22 mouse cellular contexts compared by ENCODE assay signal in genomic region chr1:156922921-156923320, GRCm38 (mm10). TPM values are rescaled to one million over a fixed set of nuclear protein-coding genes. Genes with fewer than 3 reads are reported as not detected.
DNase-seq lines count a peak whose midpoint lies in the region.
"Had no signal": no experiment of that assay in that cellular context is flagged by ENCODE, and none has a peak within 500 bp of the region (broad histone marks: within the 10 kb centered on the region; RNA-seq: fewer than 3 reads in every experiment).

No protein-coding gene starts in this region.

- no peaks in the 10 kb centered on the region for H3K9me3 ChIP-seq in embryonic facial prominence, embryonic 10.5 days
- H3K9me3 ChIP-seq: heart, embryonic 10.5 days; heart, embryonic 13.5 days had no signal

- DNase-seq in embryo, embryonic 11 days = peak; percentile 26
- no peak for DNase-seq in embryo, embryonic 9.5 days (ENCODE audit: extremely low spot score)
- DNase-seq in embryonic facial prominence, embryonic 10.5 days (ENCODE audit: low spot score) = peak; percentile 24
- DNase-seq in forelimb bud, embryonic 11.5 days (ENCODE audit: low read depth, low spot score) = peak; percentile 30
- DNase-seq in lung, adult 18-20 months = no peak
- no peak for DNase-seq in yolk sac, embryonic 10.5 days (ENCODE audit: low spot score)
- DNase-seq: adrenal gland, adult 2 months; adrenal gland, postnatal 14 days; cerebellum, adult 11-12 months; cerebellum, adult 8-10 months; cerebellum, postnatal 10 days; cerebellum, postnatal 36 days; forebrain, postnatal 0 days; gastrocnemius, postnatal 10 days; gastrocnemius, postnatal 36 days; heart, adult 2 months; heart, postnatal 14 days; heart, postnatal 4 days had no signal

- no peak overlapping the region for H3K4me3 ChIP-seq in embryonic facial prominence, embryonic 10.5 days
- H3K4me3 ChIP-seq: heart, adult 2 months; heart, embryonic 10.5 days; heart, embryonic 13.5 days had no signal

- WGBS in embryonic facial prominence, embryonic 10.5 days = 59% methylated on average over 6 of the region's 6 CpGs

- H3K27ac ChIP-seq in embryonic facial prominence, embryonic 10.5 days (replicated peaks) = no peak overlapping the region
- H3K27ac ChIP-seq: heart, adult 2 months; heart, embryonic 10.5 days; heart, embryonic 13.5 days; hindbrain, embryonic 14.5 days; hindbrain, postnatal 0 days had no signal

- peaks cover 27% of the 10 kb centered on the region for H3K4me1 ChIP-seq in embryonic facial prominence, embryonic 10.5 days

- H3K27me3 ChIP-seq in embryonic facial prominence, embryonic 10.5 days (replicated peaks; ENCODE audit: low read depth, poor library complexity, severe bottlenecking) = no peaks in the 10 kb centered on the region
- H3K27me3 ChIP-seq: heart, embryonic 13.5 days had no signal

- H3K36me3 ChIP-seq in embryonic facial prominence, embryonic 10.5 days (replicated peaks) = peaks cover 9% of the 10 kb centered on the region; the same call in 1 of the 2 replicates
- H3K36me3 ChIP-seq: heart, embryonic 10.5 days; heart, embryonic 13.5 days had no signal

RNA-seq across cellular contexts. Expression of gene Ralgps2, which starts 16.5 kb away (rescaled TPM):
- 84.0 and 90.1 TPM in 2 replicates for polyA plus RNA-seq in embryonic facial prominence, embryonic 10.5 days (2016; fragmentation: Nextera tagmentation; extraction: Ambion mirVana)

Comparison
In these comparisons a context has a peak if more than half of its experiments do, and no peak if none do; other contexts are left out.
1. DNase-seq: peak in embryo, embryonic 11 days (single experiment), embryonic facial prominence, embryonic 10.5 days (single experiment) and forelimb bud, embryonic 11.5 days (single experiment); none in embryo, embryonic 9.5 days (single experiment), lung, adult 18-20 months (0 of 2) and yolk sac, embryonic 10.5 days (single experiment).